Mouse (Mus musculus) megakaryocyte, embryonic 14.5 days (primary cell): ENCODE measurements around the gene Ptprg. TPM values are rescaled to one million over a fixed set of nuclear protein-coding genes. Genes with fewer than 3 reads are reported as not detected.

Source experiments
- H3K27me3 ChIP-seq: replicated peaks from 2 replicates; pipeline ENCODE3; 2012; ENCODE audit warnings: inconsistent platforms
- H3K36me3 ChIP-seq: replicated peaks from 2 replicates; pipeline ENCODE3; 2012; ENCODE audit warnings: low read length, inconsistent platforms, mixed read lengths
- H3K4me1 ChIP-seq: 2 replicates; pipeline ENCODE4 v1.6.1; 2012; ENCODE audit warnings: inconsistent platforms
- H3K4me3 ChIP-seq: replicated peaks from 2 replicates; pipeline ENCODE3; 2012; ENCODE audit warnings: moderate library complexity, mild to moderate bottlenecking, inconsistent platforms
- H3K9me3 ChIP-seq: 2 replicates; pipeline ENCODE4 v1.6.1; 2012; ENCODE audit warnings: inconsistent platforms
- FLI1 ChIP-seq: IDR thresholded peaks from 2 replicates; pipeline ENCODE4 v1.6.1; 2012; ENCODE audit warnings: low read length, inconsistent platforms, mixed read lengths
- GATA1 ChIP-seq: IDR thresholded peaks from 3 replicates; pipeline ENCODE4 v1.6.1; 2012; ENCODE audit warnings: mixed read lengths, low read length, inconsistent platforms, borderline replicate concordance
- polyA plus RNA-seq: library from polyadenylated mRNA; stranded (reverse); fragments of >175 nt; gene quantifications from 2 replicates; pipeline ENCODE4 v1.2.3, GENCODE M21; 2012; ENCODE audit warnings: low replicate concordance; ENCODE audit not compliant: insufficient read depth

Gene Ptprg
- polyA plus RNA-seq, 1 experiment, result 0.09 TPM

DNA sequence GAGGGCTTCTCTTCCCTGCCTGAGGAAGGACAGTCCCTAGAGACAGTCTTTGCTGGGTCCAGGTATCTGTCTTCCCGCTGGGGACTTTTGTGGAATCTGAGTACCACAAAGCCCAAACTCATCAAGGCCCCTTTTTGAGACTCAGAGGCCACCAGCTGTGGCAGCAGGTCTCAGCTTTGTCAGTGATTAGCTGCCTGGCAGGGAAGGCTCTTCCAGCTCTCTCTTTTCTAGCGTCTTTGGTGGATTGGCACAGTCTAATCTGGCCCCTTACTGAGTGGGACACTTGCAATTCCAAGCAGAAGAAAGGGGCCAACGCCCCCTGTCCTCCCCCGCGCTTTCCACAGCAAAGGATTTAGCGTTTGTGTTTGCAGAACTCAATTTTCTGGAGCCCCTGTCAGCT is 117.5 kb downstream of the Ptprg start:
- no peak overlapping the region for H3K4me3 ChIP-seq
- no peak for TF ChIP-seq GATA1
- TF ChIP-seq FLI1, result no peak
- H3K36me3 ChIP-seq, result no peaks in the 10 kb centered on the region
- no peaks in the 10 kb centered on the region for H3K27me3 ChIP-seq
- no peaks in the 10 kb centered on the region for H3K4me1 ChIP-seq
- H3K9me3 ChIP-seq, result peaks cover 4% of the 10 kb centered on the region; the same call in 1 of the 2 replicates

GRCm38 (mm10) chr14:11672981-11673547 is 119.7 kb downstream of the Ptprg start:
- Histone ChIP-seq H3K27me3 (no peaks in the 10 kb centered on the region), H3K4me3 (no peak overlapping the region), H3K9me3 (peaks cover 4% of the 10 kb centered on the region; the same call in 1 of the 2 replicates), H3K4me1 (no peaks in the 10 kb centered on the region), H3K36me3 (no peaks in the 10 kb centered on the region)
- no peak for TF ChIP-seq FLI1
- no peak for TF ChIP-seq GATA1

DNA sequence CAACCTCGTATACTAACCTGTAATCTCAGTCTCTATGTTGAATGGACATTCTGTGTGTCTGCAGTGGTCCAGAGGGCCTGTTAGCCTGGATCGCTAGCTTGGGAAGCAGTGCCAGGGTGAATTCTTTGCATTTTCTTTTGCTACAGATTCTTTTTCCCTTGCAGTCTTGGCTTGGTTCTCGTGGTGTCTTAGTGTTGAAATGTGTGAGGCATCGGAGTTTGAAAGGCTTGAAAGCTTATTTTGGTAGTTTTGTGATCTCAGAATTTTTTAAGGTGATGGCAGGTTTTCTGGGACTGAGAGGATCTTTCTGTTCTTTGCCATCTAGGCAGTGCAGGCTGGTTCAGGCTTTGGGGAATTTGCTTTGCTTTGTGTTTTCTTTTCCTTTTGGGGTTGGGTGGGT is 124.9 kb downstream of the Ptprg start:
- TF ChIP-seq FLI1 (no peak), GATA1 (no peak)
- Histone ChIP-seq H3K4me3 (no peak overlapping the region), H3K4me1 (no peaks in the 10 kb centered on the region), H3K27me3 (no peaks in the 10 kb centered on the region), H3K36me3 (no peaks in the 10 kb centered on the region), H3K9me3 (no peaks in the 10 kb centered on the region)

- H3K36me3 ChIP-seq, result no peaks in the 10 kb centered on the region
- no peak for TF ChIP-seq FLI1
- no peak overlapping the region for H3K4me3 ChIP-seq
- H3K27me3 ChIP-seq, result no peaks in the 10 kb centered on the region
- no peaks in the 10 kb centered on the region for H3K4me1 ChIP-seq
- H3K9me3 ChIP-seq, result no peaks in the 10 kb centered on the region
Observed at GRCm38 (mm10) chr14:11679741-11680140, 126.4 kb downstream of the Ptprg start.

GRCm38 (mm10) chr14:11680621-11681020 is 127.3 kb downstream of the Ptprg start:
- no peaks in the 10 kb centered on the region for H3K9me3 ChIP-seq
- no peak overlapping the region for H3K4me3 ChIP-seq
- H3K36me3 ChIP-seq, result no peaks in the 10 kb centered on the region
- H3K4me1 ChIP-seq, result no peaks in the 10 kb centered on the region
- H3K27me3 ChIP-seq, result no peaks in the 10 kb centered on the region
- TF ChIP-seq GATA1 (no peak), FLI1 (no peak)

GRCm38 (mm10) chr14:11682441-11682840 is 129.1 kb downstream of the Ptprg start:
- Histone ChIP-seq H3K27me3 (no peaks in the 10 kb centered on the region), H3K36me3 (no peaks in the 10 kb centered on the region), H3K9me3 (no peaks in the 10 kb centered on the region), H3K4me3 (no peak overlapping the region), H3K4me1 (no peaks in the 10 kb centered on the region)
- TF ChIP-seq FLI1 (no peak), GATA1 (no peak)

GRCm38 (mm10) chr14:11683386-11684081 is 130.2 kb downstream of the Ptprg start:
- H3K4me1 ChIP-seq, result no peaks in the 10 kb centered on the region
- H3K27me3 ChIP-seq, result no peaks in the 10 kb centered on the region
- no peaks in the 10 kb centered on the region for H3K9me3 ChIP-seq
- no peaks in the 10 kb centered on the region for H3K36me3 ChIP-seq
- no peak overlapping the region for H3K4me3 ChIP-seq
- TF ChIP-seq FLI1, result no peak
- TF ChIP-seq GATA1, result no peak

DNA sequence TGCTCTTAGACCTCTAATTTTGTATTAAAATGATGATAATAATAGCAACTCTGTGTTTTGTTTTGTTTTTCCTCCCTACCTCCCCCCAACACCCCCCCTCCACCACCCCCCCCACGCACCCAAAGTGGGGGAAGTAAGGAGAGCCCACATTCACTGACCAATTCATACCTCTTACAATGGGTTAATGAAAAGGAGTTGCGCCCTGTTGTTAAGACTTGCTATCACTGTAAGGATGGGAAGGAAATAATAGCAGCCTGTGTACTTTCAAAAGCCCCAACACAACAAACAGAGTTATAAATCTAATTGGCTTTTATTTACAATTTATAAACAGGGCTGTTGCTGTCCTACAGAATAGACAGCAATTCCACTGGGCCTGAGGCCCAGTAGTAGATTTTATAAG is 130.8 kb downstream of the Ptprg start:
- TF ChIP-seq GATA1 (no peak), FLI1 (no peak)
- Histone ChIP-seq H3K4me1 (no peaks in the 10 kb centered on the region), H3K36me3 (no peaks in the 10 kb centered on the region), H3K4me3 (no peak overlapping the region), H3K27me3 (no peaks in the 10 kb centered on the region), H3K9me3 (no peaks in the 10 kb centered on the region)

DNA sequence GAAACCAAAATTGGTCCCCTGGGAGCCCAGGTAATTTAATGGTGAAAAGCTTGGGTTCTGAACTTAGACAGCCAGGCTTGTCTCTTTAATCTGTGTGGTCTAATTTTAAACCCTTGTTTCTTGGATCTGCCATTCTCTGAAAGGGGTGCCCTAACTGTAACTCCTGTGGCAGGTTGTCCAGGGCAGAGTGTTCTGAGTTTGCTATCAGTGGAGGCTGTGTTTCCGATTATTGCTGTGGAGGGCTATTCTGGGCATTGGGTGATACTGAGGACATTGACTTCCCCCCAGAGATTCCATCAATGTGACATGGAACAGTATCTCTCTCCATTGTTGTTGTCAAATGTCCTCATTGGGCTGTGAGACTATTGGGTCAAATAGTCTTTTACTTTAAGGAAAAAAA is 134.2 kb downstream of the Ptprg start:
- H3K36me3 ChIP-seq, result no peaks in the 10 kb centered on the region
- H3K9me3 ChIP-seq, result no peaks in the 10 kb centered on the region
- no peaks in the 10 kb centered on the region for H3K4me1 ChIP-seq
- no peak for TF ChIP-seq GATA1
- TF ChIP-seq FLI1, result no peak
- H3K4me3 ChIP-seq, result no peak overlapping the region
- H3K27me3 ChIP-seq, result no peaks in the 10 kb centered on the region

DNA sequence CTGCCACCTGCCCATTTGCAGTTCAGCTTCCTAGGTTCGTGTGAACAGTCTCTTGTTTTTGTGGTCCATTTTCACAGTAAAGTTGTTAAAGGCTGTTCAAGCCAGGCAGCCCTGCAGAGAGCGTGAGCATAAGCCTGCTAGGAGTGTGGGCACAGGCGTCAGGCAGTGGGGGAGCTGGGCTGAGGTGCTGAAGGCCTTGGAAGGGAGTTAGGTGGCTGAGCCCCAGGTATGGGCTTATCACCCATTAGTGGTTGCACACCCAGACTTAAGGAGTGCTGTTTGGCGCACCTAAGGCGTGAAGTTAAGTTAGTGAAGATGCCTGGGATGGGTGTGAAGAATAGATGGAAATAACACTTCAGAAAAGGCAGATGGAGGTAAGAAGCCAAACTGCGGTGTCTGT is 134.8 kb downstream of the Ptprg start:
- no peaks in the 10 kb centered on the region for H3K9me3 ChIP-seq

More for the DNA sequence above, 134.8 kb downstream of the Ptprg start:
- H3K36me3 ChIP-seq, result no peaks in the 10 kb centered on the region
- H3K4me1 ChIP-seq, result no peaks in the 10 kb centered on the region
- no peak overlapping the region for H3K4me3 ChIP-seq
- no peaks in the 10 kb centered on the region for H3K27me3 ChIP-seq
- TF ChIP-seq FLI1, result no peak
- TF ChIP-seq GATA1, result no peak
